33 mouse cellular contexts compared by ENCODE assay signal in genomic region chr9:45363639-45364214, GRCm38 (mm10). TPM values are rescaled to one million over a fixed set of nuclear protein-coding genes. Genes with fewer than 3 reads are reported as not detected.
DNase-seq lines count a peak whose midpoint lies in the region; ATAC-seq and TF ChIP-seq lines count a peak whose summit lies in the region.
"Had no signal": no experiment of that assay in that cellular context is flagged by ENCODE, and none has a peak within 500 bp of the region (broad histone marks: within the 10 kb centered on the region; RNA-seq: fewer than 3 reads in every experiment).

No protein-coding gene starts in this region.

- no peaks in the 10 kb centered on the region for H3K9me3 ChIP-seq in ES-Bruce4 (replicated peaks; ENCODE audit: control insufficient read depth, insufficient read depth, low read length, poor library complexity, severe bottlenecking)
- H3K9me3 ChIP-seq: embryonic facial prominence, embryonic 10.5 days; forebrain, embryonic 10.5 days; heart, embryonic 15.5 days; hindbrain, embryonic 15.5 days; intestine, embryonic 15.5 days; limb, embryonic 13.5 days; liver, embryonic 12.5 days; midbrain, embryonic 13.5 days; neural tube, embryonic 12.5 days had no signal

- H3K27me3 ChIP-seq in ES-Bruce4 (ENCODE audit: control insufficient read depth, insufficient read depth, low read length, poor library complexity, severe bottlenecking): no peaks in the 10 kb centered on the region
- H3K27me3 ChIP-seq: heart, embryonic 15.5 days; hindbrain, embryonic 15.5 days; intestine, embryonic 15.5 days; limb, embryonic 13.5 days; neural tube, embryonic 12.5 days had no signal

- TF ChIP-seq CTCF in ES-Bruce4 (IDR thresholded peaks at IDR 0.05; ENCODE audit: low read depth, low read length): no peak

- H3K4me3 ChIP-seq in ES-Bruce4 (ENCODE audit: low read depth, low read length): no peak overlapping the region
- H3K4me3 ChIP-seq: embryonic facial prominence, embryonic 10.5 days; forebrain, embryonic 10.5 days; heart, adult 2 months; heart, embryonic 15.5 days; hindbrain, embryonic 15.5 days; intestine, embryonic 15.5 days; limb, embryonic 13.5 days; liver, embryonic 12.5 days; midbrain, embryonic 13.5 days; neural tube, embryonic 12.5 days had no signal

- H3K27ac ChIP-seq in ES-Bruce4 (ENCODE audit: insufficient read depth, low read length): no peak overlapping the region
- H3K27ac ChIP-seq: embryonic facial prominence, embryonic 10.5 days; forebrain, embryonic 10.5 days; heart, adult 2 months; heart, embryonic 15.5 days; hindbrain, embryonic 15.5 days; intestine, embryonic 15.5 days; limb, embryonic 13.5 days; liver, embryonic 12.5 days; midbrain, embryonic 13.5 days; neural tube, embryonic 12.5 days had no signal

- TF ChIP-seq POLR2A in ES-Bruce4 (IDR thresholded peaks at IDR 0.05; ENCODE audit: insufficient read depth, low read length): no peak

- H3K9ac ChIP-seq in ES-Bruce4 (ENCODE audit: low read depth, poor library complexity, severe bottlenecking): no peak overlapping the region
- H3K9ac ChIP-seq: heart, embryonic 15.5 days; hindbrain, embryonic 15.5 days; intestine, embryonic 15.5 days; limb, embryonic 13.5 days; liver, embryonic 12.5 days; midbrain, embryonic 13.5 days; neural tube, embryonic 12.5 days had no signal

- H3K36me3 ChIP-seq in ES-Bruce4 (ENCODE audit: control insufficient read depth, insufficient read depth, low read length, poor library complexity, severe bottlenecking): no peaks in the 10 kb centered on the region
- H3K36me3 ChIP-seq: embryonic facial prominence, embryonic 10.5 days; forebrain, embryonic 10.5 days; heart, embryonic 15.5 days; hindbrain, embryonic 15.5 days; intestine, embryonic 15.5 days; limb, embryonic 13.5 days; liver, embryonic 12.5 days; midbrain, embryonic 13.5 days; neural tube, embryonic 12.5 days had no signal

- peak; percentile 77 for ATAC-seq in cerebellum, adult (ENCODE audit: insufficient number of reproducible peaks, low FRiP score, low TSS enrichment)
- ATAC-seq: activated CD4-positive, CD25-positive, alpha-beta regulatory T cell, adult 4 months; forebrain, embryonic 16.5 days; intestine, embryonic 15.5 days; liver, embryonic 12.5 days; midbrain, embryonic 13.5 days; Patski had no signal

- DNase-seq in cerebellum, postnatal 4 days (ENCODE audit: low spot score in 2 of 2): no peak
- DNase-seq in cerebellum, adult 11 months: peak; percentile 57
- DNase-seq in cerebellum, adult 9-11 months: peak; percentile 82
- no peak for DNase-seq in layer of hippocampus, adult 11-12 months (ENCODE audit: low spot score)
- DNase-seq in adipocyte (ENCODE audit: low spot score): no peak
- DNase-seq in urinary bladder, adult 2 months (ENCODE audit: low spot score): no peak
- DNase-seq: adrenal gland, postnatal 36 days; gastrocnemius, postnatal 25 days; heart, adult 2 months; heart, postnatal 36 days; kidney, adult 9 months; kidney, postnatal 25 days; layer of hippocampus, postnatal 36 days; lung, adult 18-20 months; lung, postnatal 10 days; right cerebral cortex, postnatal 25 days; spleen, adult 18-20 months; thymus, postnatal 25 days had no signal

- peaks cover 6% of the 10 kb centered on the region for H3K4me1 ChIP-seq in ES-Bruce4 (ENCODE audit: control insufficient read depth, insufficient read depth, low read length)
- H3K4me1 ChIP-seq: intestine, embryonic 15.5 days; liver, embryonic 12.5 days; midbrain, embryonic 13.5 days; neural tube, embryonic 12.5 days had no signal

- peak; percentile 29; the same call in 1 of the 2 replicates for TF ChIP-seq EP300 in ES-Bruce4 (IDR thresholded peaks at IDR 0.05; ENCODE audit: insufficient read depth, low read depth, low read length)

RNA-seq across cellular contexts. Expression of gene Fxyd6, which starts 6.3 kb away (rescaled TPM):
- polyA plus RNA-seq in ES-Bruce4 (2011; ENCODE audit: insufficient read depth, insufficient read length, low read depth, missing spikeins): 88.6 and 89.9 TPM in 2 replicates
- polyA plus RNA-seq in urinary bladder, adult 2 months (2012; rRNA removed): 36.8 and 40.3 TPM in 2 replicates

RNA-seq across cellular contexts. Expression of gene Fxyd2, which starts 35.7 kb away (rescaled TPM):
- polyA plus RNA-seq in ES-Bruce4 (2011; ENCODE audit: insufficient read depth, insufficient read length, low read depth, missing spikeins): not detected in 2 replicates
- polyA plus RNA-seq in urinary bladder, adult 2 months (2012; rRNA removed): 10.5 and 16.5 TPM in 2 replicates

RNA-seq across cellular contexts. Expression of gene Tmprss13, which starts 44.8 kb away (rescaled TPM):
- 1.9 and 2.8 TPM in 2 replicates for polyA plus RNA-seq in ES-Bruce4 (2011; ENCODE audit: insufficient read depth, insufficient read length, low read depth, missing spikeins)
- polyA plus RNA-seq in urinary bladder, adult 2 months (2012; rRNA removed): 35.2 and 36.0 TPM in 2 replicates
- polyA plus RNA-seq: cortical plate, adult 2 months; forebrain, embryonic 10.5 days; forebrain, embryonic 16.5 days; hindbrain, embryonic 15.5 days; liver, embryonic 12.5 days; midbrain, embryonic 13.5 days; Patski had no signal

Comparison
In these comparisons a context has a peak if more than half of its experiments do, and no peak if none do; other contexts are left out.
1. DNase-seq: peak in cerebellum, adult 11 months (single experiment) and cerebellum, adult 9-11 months (single experiment); none in cerebellum, postnatal 4 days (0 of 2), layer of hippocampus, adult 11-12 months (single experiment), adipocyte (single experiment) and urinary bladder, adult 2 months (single experiment).